Mouse (Mus musculus) heart, postnatal 14 days (tissue): ENCODE results near the gene Mesd. TPM values are rescaled to one million over a fixed set of nuclear protein-coding genes. Genes with fewer than 3 reads are reported as not detected.
A peak's percentile ranks its signal among the peaks of the same experiment; 100 is the strongest.
"Not testable (repeated sequence)": the region's sequence is repeated elsewhere in the genome, so short reads cannot be mapped to it uniquely, and the experiment has no call there.

Experiments
- DNase-seq, 2 experiments: peaks; one replicate each; pipeline ENCODE4 v3.0.0; 2021 to 2022
- intact Hi-C: fragments of 180-260 bp; cut with DNase I; formaldehyde crosslinking; loops from one replicate; pipeline ENCODE4 v1.15.1; 2025
- total RNA-seq, 2 experiments: library from RNA; stranded (reverse); gene quantifications; 2 replicates each; pipeline ENCODE4 v1.2.3; 2021

The Mesd gene
- total RNA-seq, 2 experiments from 2014 or later, result 41.6 to 47.7 TPM

- DNase-seq, result no peak
- intact Hi-C loops, result no loop called here
Observed at GRCm38 (mm10) chr7:83877088-83877487, 7.2 kb upstream of the Mesd start.

DNA sequence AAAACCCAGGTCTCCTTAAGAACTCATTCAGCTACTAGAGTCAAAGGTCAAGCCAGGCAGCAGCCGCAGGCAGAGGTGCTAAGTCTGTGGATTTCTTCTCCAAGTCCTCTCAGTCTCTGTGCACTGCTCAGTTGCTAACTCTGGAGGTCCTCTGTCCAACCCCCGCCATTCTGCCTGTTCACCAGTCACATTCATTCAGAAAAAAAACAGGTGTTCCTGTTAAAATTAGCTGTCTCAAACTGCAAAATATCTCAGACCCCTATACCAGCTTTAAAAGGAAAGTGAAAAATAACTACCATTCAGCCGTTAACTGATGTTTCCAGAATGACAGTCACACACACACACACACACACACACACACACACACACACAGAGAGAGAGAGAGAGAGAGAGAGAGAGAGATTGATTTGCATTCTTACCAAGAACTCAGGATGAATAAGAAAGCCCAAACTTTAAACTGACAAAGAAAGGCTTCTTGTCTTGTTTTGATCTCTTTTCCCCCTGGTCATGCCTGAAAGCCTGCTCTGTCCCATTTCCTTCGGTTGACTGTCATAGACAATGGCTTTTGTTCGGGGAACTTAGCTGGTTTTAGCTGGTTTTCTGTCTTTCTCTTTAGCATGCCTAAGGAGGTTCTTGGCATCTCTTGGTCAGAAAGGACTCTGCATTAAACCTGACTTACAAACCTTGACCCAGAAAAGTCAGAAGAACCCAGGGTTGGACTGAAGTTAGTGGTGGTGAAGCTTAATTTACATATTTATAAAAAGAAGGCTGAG is 5.4 kb upstream of the Mesd start:
- DNase-seq, result no peak
- intact Hi-C loops, result no loop called here

- peak; percentile 40 to 43 for DNase-seq
- intact Hi-C loops, result loop anchor here (5.0 kb wide), 1 partner anchor 215 kb away; no protein-coding TSS in a partner anchor
Observed at GRCm38 (mm10) chr7:83882150-83882632, 2.1 kb upstream of the Mesd start.

DNA sequence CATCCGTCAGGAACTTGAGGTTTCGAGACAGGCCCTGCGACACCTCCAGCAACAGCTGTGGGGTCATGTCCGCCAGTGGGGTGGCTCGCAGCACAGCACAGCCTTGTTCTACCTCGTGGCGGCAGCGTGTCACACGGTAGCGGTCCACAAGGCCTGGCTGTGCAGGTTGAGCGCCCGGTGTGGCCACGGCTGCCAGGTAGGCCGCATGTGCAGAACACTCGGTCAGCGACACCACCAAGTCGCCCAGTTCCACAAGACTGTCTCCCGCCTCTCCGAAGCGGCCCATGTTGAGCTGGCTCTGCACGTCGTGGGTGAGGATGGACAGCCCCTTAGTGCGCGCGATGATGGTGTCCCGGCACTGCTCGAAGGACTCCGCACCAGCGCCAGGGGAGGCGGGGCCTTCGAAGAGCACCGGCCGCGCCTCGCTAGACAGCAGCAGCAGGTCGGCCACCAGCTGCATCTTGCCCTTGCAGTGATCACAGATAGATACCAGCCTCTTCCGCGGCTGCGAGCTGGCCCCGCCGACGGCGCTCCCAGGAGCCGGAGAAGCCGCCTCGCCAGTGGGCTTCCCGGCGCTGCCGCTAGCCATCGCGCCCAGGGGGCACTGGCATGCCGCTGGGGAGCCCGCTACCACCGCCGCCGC is 1.5 kb upstream of the Mesd start:
- DNase-seq, result peak; percentile 72 to 73
- intact Hi-C loops, result loop anchor here (1.0 to 5.0 kb wide), 2 partner anchors 73 to 215 kb away; no protein-coding TSS in a partner anchor

DNA sequence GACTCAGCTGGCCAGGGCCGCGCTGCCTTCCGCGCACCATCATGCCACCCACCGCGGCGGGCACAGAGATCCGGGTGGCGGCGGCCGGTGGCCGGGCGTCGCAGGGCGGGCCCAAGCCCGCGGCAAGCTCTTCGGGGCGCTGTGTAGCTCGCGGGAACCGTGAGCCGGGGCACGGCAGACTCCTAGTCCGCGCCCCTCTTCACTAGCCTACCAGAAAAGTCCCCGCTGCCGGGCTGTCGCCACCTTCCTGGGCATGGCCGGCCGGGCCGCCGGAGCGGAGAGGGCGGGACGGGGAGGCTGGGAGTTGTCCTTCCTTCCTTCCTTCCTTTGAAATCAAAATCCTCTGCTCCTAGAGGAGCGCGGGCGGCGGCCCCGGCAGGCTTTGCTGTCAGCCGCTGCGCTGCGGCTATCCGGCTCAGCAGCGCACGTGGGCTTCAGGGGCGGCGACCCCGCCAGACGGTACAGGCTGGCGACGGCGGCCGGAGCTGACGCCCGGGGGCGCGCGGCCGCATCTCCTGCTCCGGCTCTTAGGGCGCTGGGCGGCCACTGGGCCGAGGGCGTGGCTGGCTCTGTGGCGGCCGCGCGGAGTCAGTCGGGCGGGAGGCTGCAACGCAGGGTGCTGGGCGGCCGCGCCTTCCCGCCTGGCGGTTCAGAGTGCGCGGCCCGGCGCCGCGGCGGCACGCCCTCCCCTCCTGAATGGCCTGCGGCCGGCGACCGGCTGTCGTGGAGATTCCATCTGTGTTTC is 818 bp upstream of the Mesd start:
- intact Hi-C loops, result loop anchor here (1.0 to 5.0 kb wide), 2 partner anchors 74 to 216 kb away; no protein-coding TSS in a partner anchor
- peak; percentile 78 to 84 for DNase-seq

- DNase-seq, result peak in 1 of 2 experiments; percentile 8
Observed at GRCm38 (mm10) chr7:83884921-83885532, 761 bp downstream of the Mesd start.

DNA sequence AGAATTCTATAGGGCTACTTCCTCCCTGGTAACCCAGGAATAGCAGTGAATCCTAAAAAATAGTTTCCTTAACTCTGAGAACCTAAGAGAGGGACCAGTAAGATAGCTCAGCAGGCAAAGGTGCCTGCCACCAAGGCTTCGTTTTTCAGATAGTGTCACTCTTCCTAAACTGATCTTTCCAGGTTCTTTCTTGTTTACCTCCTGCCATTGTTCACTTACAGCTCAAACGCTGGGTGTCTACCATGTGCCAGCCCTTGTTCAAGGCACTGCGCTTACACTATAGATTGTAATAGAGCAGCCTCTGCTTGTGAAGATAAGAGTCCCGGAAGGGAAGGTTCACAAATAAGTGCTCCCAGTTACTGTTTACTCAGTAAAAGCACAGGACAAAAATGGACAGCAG is 1.6 kb downstream of the Mesd start:
- DNase-seq, result no peak
- intact Hi-C loops, result loop anchor here (5.0 kb wide), 2 partner anchors 189 to 319 kb away; no protein-coding TSS in a partner anchor

More at GRCm38 (mm10) chr7:83884921-83885532, 761 bp downstream of the Mesd start:
- intact Hi-C loops, result loop anchor here (5.0 kb wide), 3 partner anchors 188 to 318 kb away; no protein-coding TSS in a partner anchor

- DNase-seq, result peak; percentile 14 to 39
- intact Hi-C loops, result loop anchor here (5.0 kb wide), 2 partner anchors 189 to 319 kb away; no protein-coding TSS in a partner anchor
Observed at GRCm38 (mm10) chr7:83886366-83887129, 2.3 kb downstream of the Mesd start.

DNA sequence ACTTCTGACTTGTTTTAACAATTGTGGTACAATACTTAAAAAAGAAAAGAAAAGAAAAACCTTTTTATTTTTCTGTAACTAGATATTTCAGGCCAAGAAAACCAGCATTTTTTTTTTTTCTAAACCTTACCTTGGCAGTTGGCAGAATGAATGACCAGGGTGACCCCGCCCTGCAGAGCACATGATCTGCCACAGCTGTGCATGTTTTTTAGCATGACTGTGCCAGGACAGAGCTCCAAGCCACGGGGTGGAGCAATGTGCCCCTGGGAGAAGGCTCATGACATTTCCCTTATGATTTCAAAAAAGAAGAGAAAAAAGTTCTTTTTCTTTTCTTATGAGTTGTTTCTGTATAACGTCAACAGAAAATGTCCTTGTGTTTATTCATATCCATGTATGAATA is 5.1 kb downstream of the Mesd start:
- peak; percentile 61 to 62 for DNase-seq
- intact Hi-C loops, result loop anchor here (5.0 kb wide), 2 partner anchors 192 to 322 kb away; no protein-coding TSS in a partner anchor

GRCm38 (mm10) chr7:83889946-83890345 is 5.7 kb downstream of the Mesd start:
- intact Hi-C loops, result loop anchor here (5.0 kb wide), 2 partner anchors 193 to 323 kb away; no protein-coding TSS in a partner anchor

GRCm38 (mm10) chr7:83891433-83892332 is 7.4 kb downstream of the Mesd start:
- intact Hi-C loops, result no loop called here
- DNase-seq, result peak; percentile 99 to 100

More at GRCm38 (mm10) chr7:83889946-83890345, 5.7 kb downstream of the Mesd start:
- not testable (repeated sequence) for DNase-seq

- intact Hi-C loops, result no loop called here
- DNase-seq, result no peak
Observed at GRCm38 (mm10) chr7:83892333-83892669, 8.0 kb downstream of the Mesd start.

DNA sequence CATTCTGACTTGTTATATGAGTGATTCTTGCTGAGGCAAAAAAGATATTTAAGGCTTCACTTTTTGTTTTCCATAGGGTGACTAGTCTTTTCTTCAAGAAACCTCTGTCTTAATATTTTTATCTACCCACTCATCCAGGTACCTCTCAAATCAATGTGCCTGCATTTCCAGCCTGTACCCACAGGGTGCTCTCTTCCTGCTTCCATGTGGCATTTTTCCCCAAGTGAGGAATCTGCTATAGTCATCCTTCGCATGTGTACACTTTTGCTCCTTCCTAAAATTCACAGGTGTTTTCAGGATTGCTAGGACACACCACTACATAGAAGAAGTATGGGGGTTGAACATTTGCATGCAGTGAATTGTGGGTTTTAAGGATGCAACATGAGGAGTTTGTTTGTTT is 10.1 kb downstream of the Mesd start:
- no peak for DNase-seq
- intact Hi-C loops, result no loop called here

- DNase-seq, result no peak
- intact Hi-C loops, result no loop called here
Observed at GRCm38 (mm10) chr7:83896077-83896740, 11.9 kb downstream of the Mesd start.

- intact Hi-C loops, result no loop called here
- DNase-seq, result no peak
Observed at GRCm38 (mm10) chr7:83898267-83898666, 14.0 kb downstream of the Mesd start.

- intact Hi-C loops, result no loop called here
- DNase-seq, result no peak
Observed at GRCm38 (mm10) chr7:83900519-83900918, 16.3 kb downstream of the Mesd start.

DNA sequence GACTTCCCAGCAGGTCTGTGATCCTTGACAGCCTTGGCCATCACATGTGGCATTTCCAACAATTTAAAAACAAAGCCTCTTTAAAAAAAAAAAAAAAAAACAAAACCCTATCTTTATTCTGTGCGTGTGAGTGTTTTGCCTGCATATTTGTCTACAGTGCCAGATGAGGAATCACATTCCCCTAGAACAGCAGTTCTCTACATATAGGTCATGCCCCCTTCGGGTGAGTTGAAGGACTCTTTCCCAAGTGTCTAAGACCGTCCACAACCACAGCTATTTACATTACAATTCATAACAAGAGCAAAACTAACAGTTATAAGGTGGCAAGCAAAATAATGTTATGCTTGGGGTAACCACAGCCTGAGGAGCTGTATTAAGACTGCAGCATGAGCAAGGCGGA is 17.2 kb downstream of the Mesd start:
- DNase-seq, result no peak
- intact Hi-C loops, result no loop called here
